Comparison of ENCODE assay signal across 7 mouse cellular contexts in genomic region chr9:11297116-11297515, GRCm38 (mm10).
DNase-seq lines count a peak whose midpoint lies in the region; TF ChIP-seq lines count a peak whose summit lies in the region.
"Not testable (repeated sequence)": the region's sequence is repeated elsewhere in the genome, so short reads cannot be mapped to it uniquely, and the experiment has no call there.

No protein-coding gene starts in this region.

- 45% methylated on average over 17 of the region's 17 CpGs for WGBS in cerebellum, adult 2 months

- not testable (repeated sequence) for H3K4me3 ChIP-seq in cerebellum, adult 2 months (replicated peaks; ENCODE audit: insufficient read depth, low read depth, low read length)

- TF ChIP-seq POLR2A in cerebellum, adult 2 months (IDR thresholded peaks at IDR 0.05; ENCODE audit: borderline replicate concordance, insufficient read depth, low read length), result not testable (repeated sequence)

- not testable (repeated sequence) for H3K4me1 ChIP-seq in cerebellum, adult 2 months (ENCODE audit: control insufficient read depth, insufficient read depth, low read length)

- H3K27me3 ChIP-seq in cerebellum, adult 2 months (ENCODE audit: control insufficient read depth, insufficient read depth, low read length), result not testable (repeated sequence)

- not testable (repeated sequence) for TF ChIP-seq CTCF in cerebellum, adult 2 months (IDR thresholded peaks at IDR 0.05; ENCODE audit: borderline replicate concordance, insufficient read depth, low read depth, low read length)

- H3K27ac ChIP-seq in cerebellum, adult 2 months (ENCODE audit: insufficient read depth, low read length), result not testable (repeated sequence)

- DNase-seq in brain, adult 2 months (ENCODE audit: low read depth, low spot score), result peak; percentile 70
- peak; percentile 87 for DNase-seq in cerebellum, adult 11-12 months
- DNase-seq in cerebellum, adult 2 months, result peak; percentile 82 to 89
- peak; percentile 84 for DNase-seq in cerebellum, adult 9-10 months
- DNase-seq in cerebellum, postnatal 10 days, result peak; percentile 18 to 32
- DNase-seq in cerebellum, postnatal 25 days, result peak; percentile 78 to 86
- peak; percentile 81 for DNase-seq in heart, adult 11 months

Comparison
In these comparisons a context has a peak if more than half of its experiments do, and no peak if none do; other contexts are left out.
1. DNase-seq: peak in every context shown above with its lines; median percentile 87 in cerebellum, adult 11-12 months; 86 in cerebellum, adult 2 months; 84 in cerebellum, adult 9-10 months; 82 in cerebellum, postnatal 25 days; 81 in heart, adult 11 months; 70 in brain, adult 2 months; 25 in cerebellum, postnatal 10 days.